Mouse (Mus musculus) liver, postnatal 0 days (tissue): ENCODE data around the gene Limch1.

ENCODE experiments used
- CTCF ChIP-seq: sonication (generic); IDR thresholded peaks from 2 replicates; pipeline ENCODE4 v1.5.1; 2016; ENCODE audit warnings: antibody characterized with exemption, low read depth
- EP300 ChIP-seq: IDR thresholded peaks from 2 replicates; pipeline ENCODE4 v1.6.1; 2016; ENCODE audit warnings: antibody characterized with exemption, low read depth, mild to moderate bottlenecking

GRCm38 (mm10) chr5:66703317-66704004, 42.2 kb upstream of the Limch1 start:
- no peak for TF ChIP-seq CTCF
- no peak for TF ChIP-seq EP300
